Mouse (Mus musculus): Measurements from ENCODE around the gene Sbp. TPM values are rescaled to one million over a fixed set of nuclear protein-coding genes. Genes with fewer than 3 reads are reported as not detected.
"Not testable (repeated sequence)": the region's sequence is repeated elsewhere in the genome, so short reads cannot be mapped to it uniquely, and the experiment has no call there.

Sbp gene
- not detected for total RNA-seq (2021)

GRCm38 (mm10) chr17:23941372-23941771, at the start of gene Sbp:
Sbp (plus strand) TSS chr17:23941672.
- no peak for DNase-seq (ENCODE audit: low spot score in 2 of 2)
- intact Hi-C loops (cut with DNase I): no loop called here

GRCm38 (mm10) chr17:23917158-23917557, 24.3 kb upstream of the Sbp start, which contains the start of gene Dcpp3:
Dcpp3 (plus strand) TSS chr17:23917458.
- DNase-seq (ENCODE audit: low spot score in 2 of 2); intact Hi-C loops (cut with DNase I): not testable (repeated sequence)

GRCm38 (mm10) chr17:23924531-23925007, 16.9 kb upstream of the Sbp start:
- intact Hi-C loops (cut with DNase I): loop anchor here (5.0 kb wide), 1 partner anchor 47 kb away; no protein-coding TSS in a partner anchor
- DNase-seq (ENCODE audit: low spot score in 2 of 2): peak; percentile 88 to 93

GRCm38 (mm10) chr17:23925090-23925493, 16.4 kb upstream of the Sbp start:
- intact Hi-C loops (cut with DNase I): no loop called here
- DNase-seq (ENCODE audit: low spot score in 2 of 2): peak; percentile 57 to 63

- no peak for DNase-seq (ENCODE audit: low spot score in 2 of 2)
- intact Hi-C loops (cut with DNase I): no loop called here
These were observed 10.3 kb upstream of the Sbp start for GRCm38 (mm10) chr17:23931157-23931556.

- intact Hi-C loops (cut with DNase I): not testable (repeated sequence)
- peak in 1 of 2 experiments; percentile 57 for DNase-seq (ENCODE audit: low spot score in 2 of 2)
These were observed 6.0 kb downstream of the Sbp start for GRCm38 (mm10) chr17:23947486-23947885.

GRCm38 (mm10) chr17:23949068-23949467, 7.6 kb downstream of the Sbp start:
- DNase-seq (ENCODE audit: low spot score in 2 of 2): no peak
- intact Hi-C loops (cut with DNase I): no loop called here

GRCm38 (mm10) chr17:23950828-23951227, 9.4 kb downstream of the Sbp start:
- intact Hi-C loops (cut with DNase I): not testable (repeated sequence)
- DNase-seq (ENCODE audit: low spot score in 2 of 2): peak in 1 of 2 experiments; percentile 11

DNA sequence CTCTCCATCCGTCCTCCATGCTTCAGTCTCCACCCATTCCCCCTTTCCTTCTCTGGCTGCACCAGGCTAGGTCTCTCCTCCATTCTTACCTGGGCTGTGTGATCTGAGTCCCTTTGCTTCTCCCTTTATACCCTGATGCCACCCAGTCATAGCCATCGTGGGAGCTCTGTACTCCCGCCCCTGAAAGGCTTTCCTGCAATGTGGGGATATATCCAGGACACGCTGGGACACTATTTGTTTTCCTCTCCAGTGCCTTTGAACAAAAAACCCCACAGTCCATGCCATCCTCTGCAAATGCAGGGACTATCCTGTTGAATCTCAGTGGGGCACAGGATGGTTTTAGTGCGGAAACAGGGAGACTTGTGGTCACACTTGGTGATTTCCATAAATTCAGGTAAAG, 13.7 kb downstream of the Sbp start, which contains the start of gene Sbpl:
Gene Sbpl (minus strand): TSS at position 101 of the 400 bp plus-strand sequence.
- intact Hi-C loops (cut with DNase I): no loop called here
- DNase-seq (ENCODE audit: low spot score in 2 of 2): no peak

DNA sequence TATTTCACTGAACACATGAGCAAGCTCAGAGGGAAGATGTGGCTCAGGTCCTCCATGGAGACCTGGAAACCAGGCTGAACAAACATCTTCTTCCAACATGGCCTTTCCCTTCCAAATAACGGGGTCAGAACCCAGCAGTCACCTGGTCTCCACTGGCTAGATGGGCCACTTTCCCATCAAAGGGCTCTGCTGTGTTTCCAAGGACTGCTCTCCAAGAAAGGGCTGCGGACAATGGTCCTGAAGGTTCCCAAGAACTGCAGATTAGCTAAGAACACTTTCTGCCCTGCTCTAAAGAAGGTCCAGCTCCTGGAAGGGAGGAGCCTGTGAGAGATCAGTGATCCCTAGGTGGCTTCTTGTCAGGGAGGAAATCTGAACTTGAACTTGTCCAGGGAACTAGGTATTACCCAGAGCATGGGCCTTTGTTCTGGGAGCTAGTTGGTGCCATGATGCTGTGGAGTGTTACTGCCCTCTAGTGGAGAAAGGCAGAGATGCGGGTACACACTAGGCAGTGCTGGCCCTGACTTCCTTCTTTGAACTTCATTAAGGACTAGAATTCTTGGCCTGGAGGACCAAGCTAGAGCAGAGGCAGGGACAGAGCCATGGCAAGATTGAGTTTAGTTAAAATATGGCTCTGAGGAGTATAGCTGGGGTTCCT, 18.7 kb downstream of the Sbp start:
- peak; percentile 85 to 91 for DNase-seq (ENCODE audit: low spot score in 2 of 2)
- intact Hi-C loops (cut with DNase I): loop anchor here (1.0 to 5.0 kb wide), 3 partner anchors 86 to 188 kb away; partner anchors contain the start of gene Flywch1

GRCm38 (mm10) chr17:23961573-23962122, 20.2 kb downstream of the Sbp start:
- intact Hi-C loops (cut with DNase I): loop anchor here (5.0 kb wide), 1 partner anchor 189 kb away; the partner anchor contains the start of gene Flywch1
- no peak for DNase-seq (ENCODE audit: low spot score in 2 of 2)

DNA sequence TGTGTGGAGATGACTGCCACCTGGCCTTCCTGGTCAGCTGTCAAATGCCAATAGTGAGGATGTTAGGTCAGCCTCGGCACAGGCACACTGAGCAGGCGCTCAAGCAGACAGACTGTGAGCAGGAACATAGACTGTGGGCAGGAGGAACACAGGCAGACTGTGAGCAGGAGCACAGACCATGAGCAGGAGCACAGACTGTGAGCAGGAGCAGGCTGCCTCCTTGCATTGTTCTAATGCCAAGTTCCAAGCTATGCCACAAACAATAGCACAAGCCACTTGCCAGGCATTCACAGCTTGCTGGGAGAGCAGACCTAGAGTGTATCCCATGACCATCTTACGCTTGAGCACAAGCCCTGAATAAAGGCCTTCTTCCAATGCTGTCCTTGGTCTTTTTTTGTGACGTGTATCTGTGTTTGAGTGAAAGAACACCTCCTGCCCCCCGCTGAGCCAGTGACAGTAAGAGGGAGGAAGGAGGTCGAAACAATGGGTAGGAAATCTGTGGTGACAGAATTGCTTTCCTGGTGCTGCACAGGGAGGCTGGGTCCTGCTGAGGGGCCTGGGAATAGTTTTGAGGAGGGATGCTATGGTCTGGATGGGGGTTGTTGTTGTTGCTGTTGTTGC, 24.4 kb downstream of the Sbp start:
- intact Hi-C loops (cut with DNase I): loop anchor here (5.0 kb wide), 1 partner anchor 46 kb away; no protein-coding TSS in a partner anchor
- DNase-seq (ENCODE audit: low spot score in 2 of 2): no peak

GRCm38 (mm10) chr17:23966658-23967401, 25.4 kb downstream of the Sbp start:
- DNase-seq (ENCODE audit: low spot score in 2 of 2): no peak
- intact Hi-C loops (cut with DNase I): loop anchor here (5.0 kb wide), 1 partner anchor 45 kb away; no protein-coding TSS in a partner anchor

DNA sequence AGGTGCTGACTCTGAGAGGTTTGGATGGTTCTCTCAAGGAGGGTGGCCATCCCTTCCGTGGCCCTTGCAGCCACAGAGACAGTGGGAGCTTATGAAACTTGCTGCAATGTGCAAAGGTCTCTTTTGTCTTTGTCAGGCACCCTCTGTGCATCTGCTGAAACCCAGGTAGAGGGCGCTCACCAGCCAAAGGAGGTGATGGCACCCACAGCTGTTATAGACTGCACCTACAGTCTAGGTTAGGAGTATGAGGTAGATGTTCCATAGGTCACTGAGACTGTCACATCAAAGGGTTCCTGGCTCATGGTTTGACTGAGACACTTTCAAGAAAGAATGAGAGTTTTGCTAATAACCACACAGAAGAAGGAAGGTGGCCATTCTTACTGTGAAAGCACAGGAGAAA, 27.3 kb downstream of the Sbp start:
- intact Hi-C loops (cut with DNase I): loop anchor here (5.0 kb wide), 1 partner anchor 44 kb away; no protein-coding TSS in a partner anchor
- no peak for DNase-seq (ENCODE audit: low spot score in 2 of 2)

- intact Hi-C loops (cut with DNase I): loop anchor here (5.0 kb wide), 1 partner anchor 43 kb away; no protein-coding TSS in a partner anchor
These were observed 27.8 kb downstream of the Sbp start for GRCm38 (mm10) chr17:23969231-23969630.

GRCm38 (mm10) chr17:23971315-23971714, 29.8 kb downstream of the Sbp start:
- peak in 1 of 2 experiments; percentile 24 for DNase-seq (ENCODE audit: low spot score in 2 of 2)
- intact Hi-C loops (cut with DNase I): no loop called here

More at GRCm38 (mm10) chr17:23969231-23969630, 27.8 kb downstream of the Sbp start:
- peak; percentile 73 to 78 for DNase-seq (ENCODE audit: low spot score in 2 of 2)

GRCm38 (mm10) chr17:23976665-23977064, 35.2 kb downstream of the Sbp start:
- no peak for DNase-seq (ENCODE audit: low spot score in 2 of 2)
- intact Hi-C loops (cut with DNase I): no loop called here

GRCm38 (mm10) chr17:23979471-23979870, 38.0 kb downstream of the Sbp start:
- intact Hi-C loops (cut with DNase I): no loop called here
- no peak for DNase-seq (ENCODE audit: low spot score in 2 of 2)

GRCm38 (mm10) chr17:23980297-23980909, 38.9 kb downstream of the Sbp start, which contains the start of gene Prss30:
Prss30 (minus strand) TSS chr17:23980566.
- DNase-seq (ENCODE audit: low spot score in 2 of 2): no peak
- intact Hi-C loops (cut with DNase I): no loop called here
